Mouse (Mus musculus): ENCODE results near the gene Kat7. TPM values are rescaled to one million over a fixed set of nuclear protein-coding genes. Genes with fewer than 3 reads are reported as not detected.

Kat7 gene
- polyA plus RNA-seq (2015; fragmentation: Nextera tagmentation; extraction: Ambion mirVana) = 29.4 and 31.2 TPM in 2 replicates

GRCm38 (mm10) chr11:95310007-95310647 is at the start of gene Kat7:
TSS of gene Kat7 (minus strand) at chr11:95310246.
- Histone ChIP-seq H3K4me1 (ENCODE audit: control insufficient read depth, low read depth, low read length) (peaks cover 28% of the 10 kb centered on the region), H3K36me3 (ENCODE audit: control insufficient read depth, insufficient read depth) (peaks cover 13% of the 10 kb centered on the region), H3K9me3 (replicated peaks; ENCODE audit: control insufficient read depth, low read length) (no peaks in the 10 kb centered on the region), H3K4me3 (ENCODE audit: low read depth, low read length) (peak within 1 kb of the TSS; percentile 99), H3K9ac (ENCODE audit: low read depth, low read length) (peak within 1 kb of the TSS; percentile 100), H3K27ac (ENCODE audit: low read length) (peak within 1 kb of the TSS; percentile 99), H3K4me2 (ENCODE audit: low read depth, low read length) (peak within 1 kb of the TSS; percentile 96), H3K27me3 (ENCODE audit: control insufficient read depth, insufficient read depth, low read depth, low read length) (no peaks in the 10 kb centered on the region)
- under 1% methylated on average over 42 of the region's 42 CpGs for WGBS (ENCODE audit: insufficient replicate concordance)
- peak; percentile 85 for ATAC-seq (ENCODE audit: low read depth)

GRCm38 (mm10) chr11:95358263-95358662 is 48.2 kb upstream of the Kat7 start:
- Histone ChIP-seq H3K27me3 (ENCODE audit: control insufficient read depth, insufficient read depth, low read depth, low read length) (no peaks in the 10 kb centered on the region), H3K4me1 (ENCODE audit: control insufficient read depth, low read depth, low read length) (peaks cover 49% of the 10 kb centered on the region), H3K9ac (ENCODE audit: low read depth, low read length) (0 out of 2 replicates have a peak overlapping the region, but pooled peaks have one; percentile 21), H3K4me2 (ENCODE audit: low read depth, low read length) (no peak overlapping the region), H3K27ac (ENCODE audit: low read length) (peak overlapping the region; percentile 97), H3K4me3 (ENCODE audit: low read depth, low read length) (no peak overlapping the region), H3K36me3 (ENCODE audit: control insufficient read depth, insufficient read depth) (peaks cover 57% of the 10 kb centered on the region), H3K9me3 (replicated peaks; ENCODE audit: control insufficient read depth, low read length) (no peaks in the 10 kb centered on the region)
- no peak for ATAC-seq (ENCODE audit: low read depth)
- 58% methylated on average over 3 of the region's 3 CpGs for whole genome bisulfite sequencing (ENCODE audit: insufficient replicate concordance)

GRCm38 (mm10) chr11:95356469-95357273 is 46.6 kb upstream of the Kat7 start:
- ATAC-seq (ENCODE audit: low read depth) = peak; percentile 95
- Histone ChIP-seq H3K4me3 (ENCODE audit: low read depth, low read length) (peak overlapping the region; percentile 36), H3K27me3 (ENCODE audit: control insufficient read depth, insufficient read depth, low read depth, low read length) (no peaks in the 10 kb centered on the region), H3K9ac (ENCODE audit: low read depth, low read length) (peak overlapping the region; percentile 68), H3K4me2 (ENCODE audit: low read depth, low read length) (peak overlapping the region; percentile 69), H3K9me3 (replicated peaks; ENCODE audit: control insufficient read depth, low read length) (no peaks in the 10 kb centered on the region), H3K27ac (ENCODE audit: low read length) (peak overlapping the region; percentile 97), H3K4me1 (ENCODE audit: control insufficient read depth, low read depth, low read length) (peaks cover 59% of the 10 kb centered on the region), H3K36me3 (ENCODE audit: control insufficient read depth, insufficient read depth) (peaks cover 65% of the 10 kb centered on the region)
- WGBS (ENCODE audit: insufficient replicate concordance) = 17% methylated on average over 17 of the region's 17 CpGs

GRCm38 (mm10) chr11:95356039-95356438 is 46.0 kb upstream of the Kat7 start:
- WGBS (ENCODE audit: insufficient replicate concordance) = 37% methylated on average over 7 of the region's 7 CpGs
- peaks cover 68% of the 10 kb centered on the region for H3K36me3 ChIP-seq (ENCODE audit: control insufficient read depth, insufficient read depth)
- peak overlapping the region; percentile 97 for H3K27ac ChIP-seq (ENCODE audit: low read length)
- peak; percentile 35 for ATAC-seq (ENCODE audit: low read depth)
- peak overlapping the region; percentile 69 for H3K4me2 ChIP-seq (ENCODE audit: low read depth, low read length)
- no peaks in the 10 kb centered on the region for H3K9me3 ChIP-seq (replicated peaks; ENCODE audit: control insufficient read depth, low read length)
- H3K27me3 ChIP-seq (ENCODE audit: control insufficient read depth, insufficient read depth, low read depth, low read length) = no peaks in the 10 kb centered on the region
- peak overlapping the region; percentile 36 for H3K4me3 ChIP-seq (ENCODE audit: low read depth, low read length)
- peaks cover 64% of the 10 kb centered on the region for H3K4me1 ChIP-seq (ENCODE audit: control insufficient read depth, low read depth, low read length)
- peak overlapping the region; percentile 60 for H3K9ac ChIP-seq (ENCODE audit: low read depth, low read length)

- 82% methylated on average over 5 of the region's 5 CpGs for WGBS (ENCODE audit: insufficient replicate concordance)
- H3K9ac ChIP-seq (ENCODE audit: low read depth, low read length) = peak overlapping the region; percentile 60
Observed at GRCm38 (mm10) chr11:95355661-95356011, 45.6 kb upstream of the Kat7 start.

GRCm38 (mm10) chr11:95354945-95355660 is 45.1 kb upstream of the Kat7 start:
- 57% methylated on average over 12 of the region's 12 CpGs for WGBS (ENCODE audit: insufficient replicate concordance)

More at GRCm38 (mm10) chr11:95355661-95356011, 45.6 kb upstream of the Kat7 start:
- Histone ChIP-seq H3K4me2 (ENCODE audit: low read depth, low read length) (peak overlapping the region; percentile 69), H3K36me3 (ENCODE audit: control insufficient read depth, insufficient read depth) (peaks cover 69% of the 10 kb centered on the region), H3K27me3 (ENCODE audit: control insufficient read depth, insufficient read depth, low read depth, low read length) (no peaks in the 10 kb centered on the region), H3K4me1 (ENCODE audit: control insufficient read depth, low read depth, low read length) (peaks cover 66% of the 10 kb centered on the region), H3K9me3 (replicated peaks; ENCODE audit: control insufficient read depth, low read length) (no peaks in the 10 kb centered on the region), H3K27ac (ENCODE audit: low read length) (peak overlapping the region; percentile 97), H3K4me3 (ENCODE audit: low read depth, low read length) (peak overlapping the region; percentile 36)
- ATAC-seq (ENCODE audit: low read depth) = no peak

GRCm38 (mm10) chr11:95354228-95354944 is 44.3 kb upstream of the Kat7 start:
- peak overlapping the region; percentile 36 for H3K4me3 ChIP-seq (ENCODE audit: low read depth, low read length)
- ATAC-seq (ENCODE audit: low read depth) = no peak
- H3K4me2 ChIP-seq (ENCODE audit: low read depth, low read length) = peak overlapping the region; percentile 69
- peak overlapping the region; percentile 60; the same call in 1 of the 2 replicates for H3K9ac ChIP-seq (ENCODE audit: low read depth, low read length)
- peaks cover 68% of the 10 kb centered on the region for H3K36me3 ChIP-seq (ENCODE audit: control insufficient read depth, insufficient read depth)
- peak overlapping the region; percentile 97 for H3K27ac ChIP-seq (ENCODE audit: low read length)
- WGBS (ENCODE audit: insufficient replicate concordance) = 68% methylated on average over 14 of the region's 14 CpGs
- peaks cover 75% of the 10 kb centered on the region for H3K4me1 ChIP-seq (ENCODE audit: control insufficient read depth, low read depth, low read length)
- H3K9me3 ChIP-seq (replicated peaks; ENCODE audit: control insufficient read depth, low read length) = no peaks in the 10 kb centered on the region
- H3K27me3 ChIP-seq (ENCODE audit: control insufficient read depth, insufficient read depth, low read depth, low read length) = no peaks in the 10 kb centered on the region

More at GRCm38 (mm10) chr11:95354945-95355660, 45.1 kb upstream of the Kat7 start:
- Histone ChIP-seq H3K36me3 (ENCODE audit: control insufficient read depth, insufficient read depth) (peaks cover 68% of the 10 kb centered on the region), H3K27me3 (ENCODE audit: control insufficient read depth, insufficient read depth, low read depth, low read length) (no peaks in the 10 kb centered on the region), H3K27ac (ENCODE audit: low read length) (peak overlapping the region; percentile 97), H3K9me3 (replicated peaks; ENCODE audit: control insufficient read depth, low read length) (no peaks in the 10 kb centered on the region), H3K4me3 (ENCODE audit: low read depth, low read length) (peak overlapping the region; percentile 36), H3K4me2 (ENCODE audit: low read depth, low read length) (peak overlapping the region; percentile 69), H3K4me1 (ENCODE audit: control insufficient read depth, low read depth, low read length) (peaks cover 69% of the 10 kb centered on the region), H3K9ac (ENCODE audit: low read depth, low read length) (peak overlapping the region; percentile 60)
- no peak for ATAC-seq (ENCODE audit: low read depth)

GRCm38 (mm10) chr11:95353226-95353625 is 43.2 kb upstream of the Kat7 start:
- H3K36me3 ChIP-seq (ENCODE audit: control insufficient read depth, insufficient read depth) = peaks cover 68% of the 10 kb centered on the region

More at GRCm38 (mm10) chr11:95353226-95353625, 43.2 kb upstream of the Kat7 start:
- Histone ChIP-seq H3K9me3 (replicated peaks; ENCODE audit: control insufficient read depth, low read length) (no peaks in the 10 kb centered on the region), H3K27ac (ENCODE audit: low read length) (peak overlapping the region; percentile 68), H3K4me2 (ENCODE audit: low read depth, low read length) (peak overlapping the region; percentile 15; the same call in 1 of the 2 replicates), H3K4me3 (ENCODE audit: low read depth, low read length) (0 out of 2 replicates have a peak overlapping the region, but pooled peaks have one; percentile 3), H3K4me1 (ENCODE audit: control insufficient read depth, low read depth, low read length) (peaks cover 75% of the 10 kb centered on the region), H3K9ac (ENCODE audit: low read depth, low read length) (no peak overlapping the region), H3K27me3 (ENCODE audit: control insufficient read depth, insufficient read depth, low read depth, low read length) (no peaks in the 10 kb centered on the region)
- ATAC-seq (ENCODE audit: low read depth) = no peak
- 45% methylated on average over 9 of the region's 9 CpGs for WGBS (ENCODE audit: insufficient replicate concordance)
